Mouse (Mus musculus) G1E-ER4 (cell line): ENCODE data around the gene Fam25c. TPM values are rescaled to one million over a fixed set of nuclear protein-coding genes. Genes with fewer than 3 reads are reported as not detected.

Experiments
- GATA1 ChIP-seq: IDR thresholded peaks from one replicate; pipeline ENCODE4 v1.8.0; 2012; ENCODE audit warnings: low read length, inconsistent platforms
- polyA plus RNA-seq: library from polyadenylated mRNA; stranded (reverse); fragments of >175 nt; gene quantifications from 2 replicates; pipeline ENCODE4 v1.2.3, GENCODE M21; 2012

Gene Fam25c
- polyA plus RNA-seq, 1 experiment: not detected

- TF ChIP-seq GATA1: no peak
Measured at GRCm38 (mm10) chr14:34313612-34314011, 41.6 kb downstream of the Fam25c start.

GRCm38 (mm10) chr14:34312339-34313048 is 42.7 kb downstream of the Fam25c start:
- no peak for TF ChIP-seq GATA1

GRCm38 (mm10) chr14:34311691-34312090 is 43.5 kb downstream of the Fam25c start:
- no peak for TF ChIP-seq GATA1

- no peak for TF ChIP-seq GATA1
Measured at GRCm38 (mm10) chr14:34311021-34311631, 44.1 kb downstream of the Fam25c start.

GRCm38 (mm10) chr14:34310234-34310965 is 44.8 kb downstream of the Fam25c start, which contains the start of the genes Shld2 and Glud1:
TSS of gene Shld2 (minus strand) at chr14:34310493.
TSS of gene Glud1 (plus strand) at chr14:34310727.
- TF ChIP-seq GATA1: no peak

GRCm38 (mm10) chr14:34309907-34310233 is 45.4 kb downstream of the Fam25c start:
- no peak for TF ChIP-seq GATA1

GRCm38 (mm10) chr14:34309266-34309665 is 46.0 kb downstream of the Fam25c start:
- no peak for TF ChIP-seq GATA1

GRCm38 (mm10) chr14:34303265-34303680 is 52.0 kb downstream of the Fam25c start:
- no peak for TF ChIP-seq GATA1

- no peak for TF ChIP-seq GATA1
Measured at GRCm38 (mm10) chr14:34302681-34303242, 52.5 kb downstream of the Fam25c start.

Other genes with a start within 250 kb of the Fam25c start
- gene Npy4r, start 202.9 kb downstream of the Fam25c start, polyA plus RNA-seq: not detected in 2 replicates
- not detected in 2 replicates for gene Gprin2, start 153.8 kb downstream of the Fam25c start, polyA plus RNA-seq
- gene Syt15, start 135.8 kb downstream of the Fam25c start, polyA plus RNA-seq: not detected in 2 replicates
- 7.0 and 11.6 TPM in 2 replicates for gene Shld2, start 44.9 kb downstream of the Fam25c start, polyA plus RNA-seq
- gene Glud1, start 44.7 kb downstream of the Fam25c start, polyA plus RNA-seq: 48.7 and 65.8 TPM in 2 replicates
- not detected in 2 replicates for gene Sncg, start 19.4 kb upstream of the Fam25c start, polyA plus RNA-seq
- gene Mmrn2, start 20.0 kb upstream of the Fam25c start, polyA plus RNA-seq: 0.01 TPM in 1 of 2 replicates, not detected in the other
- not detected in 2 replicates for gene Bmpr1a, start 147.9 kb upstream of the Fam25c start, polyA plus RNA-seq
- gene 9230112D13Rik, start 167.4 kb upstream of the Fam25c start, polyA plus RNA-seq: not detected in 2 replicates
- gene Ldb3, start 233.2 kb upstream of the Fam25c start, polyA plus RNA-seq: not detected in 2 replicates
- not detected in 2 replicates for gene Opn4, start 244.7 kb upstream of the Fam25c start, polyA plus RNA-seq